Mouse (Mus musculus): ENCODE measurements around the gene Rab5b. TPM values are rescaled to one million over a fixed set of nuclear protein-coding genes. Genes with fewer than 3 reads are reported as not detected.
"Not testable (repeated sequence)": the region's sequence is repeated elsewhere in the genome, so short reads cannot be mapped to it uniquely, and the experiment has no call there.

Rab5b gene
- polyA plus RNA-seq (2012; rRNA removed): 45.2 and 53.9 TPM in 2 replicates

DNA sequence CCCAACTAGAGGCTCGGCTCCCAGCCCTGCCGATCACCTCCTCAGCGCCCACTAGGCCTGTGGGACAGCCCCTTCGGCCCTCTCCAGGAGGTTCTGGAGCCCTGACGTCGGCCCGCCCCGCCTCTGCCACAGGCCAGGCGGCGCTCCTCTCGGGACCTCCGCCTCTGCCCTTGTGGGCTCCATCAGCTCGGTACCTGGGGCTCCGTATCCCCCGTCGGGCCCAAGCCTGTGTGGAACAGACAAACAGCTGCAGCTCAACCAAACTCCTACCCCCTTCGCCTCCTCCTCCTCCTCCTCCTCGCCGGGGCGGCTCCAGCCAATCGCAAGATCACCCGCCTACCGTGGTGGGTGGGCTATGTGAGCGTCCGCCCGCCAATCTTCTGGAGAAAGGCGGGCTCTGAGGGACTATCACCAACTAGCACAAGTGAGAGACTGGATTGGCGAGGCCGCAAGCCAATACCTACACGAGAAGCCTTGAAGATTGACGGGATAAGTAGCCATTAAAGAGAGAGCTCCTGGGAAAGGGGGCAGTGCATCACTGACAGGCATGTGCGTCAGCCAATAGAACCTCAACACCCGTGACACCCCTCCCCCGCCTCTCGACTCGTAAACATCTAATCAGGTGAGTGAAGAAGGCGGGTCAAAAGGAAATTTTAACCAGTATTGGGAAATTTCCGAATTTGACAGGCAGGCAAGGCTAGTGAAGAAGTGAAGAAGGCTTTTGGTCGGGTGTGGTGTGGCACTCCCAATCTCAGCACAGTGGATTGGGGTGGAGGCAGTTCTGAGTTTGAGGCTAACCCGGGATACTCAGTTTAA, at the start of gene Rab5b:
Rab5b (minus strand) TSS at position 273 of the 816 bp plus-strand sequence.
- DNase-seq (ENCODE audit: low read depth, low spot score): peak; percentile 95
- WGBS: under 1% methylated on average over 40 of the region's 40 CpGs

DNA sequence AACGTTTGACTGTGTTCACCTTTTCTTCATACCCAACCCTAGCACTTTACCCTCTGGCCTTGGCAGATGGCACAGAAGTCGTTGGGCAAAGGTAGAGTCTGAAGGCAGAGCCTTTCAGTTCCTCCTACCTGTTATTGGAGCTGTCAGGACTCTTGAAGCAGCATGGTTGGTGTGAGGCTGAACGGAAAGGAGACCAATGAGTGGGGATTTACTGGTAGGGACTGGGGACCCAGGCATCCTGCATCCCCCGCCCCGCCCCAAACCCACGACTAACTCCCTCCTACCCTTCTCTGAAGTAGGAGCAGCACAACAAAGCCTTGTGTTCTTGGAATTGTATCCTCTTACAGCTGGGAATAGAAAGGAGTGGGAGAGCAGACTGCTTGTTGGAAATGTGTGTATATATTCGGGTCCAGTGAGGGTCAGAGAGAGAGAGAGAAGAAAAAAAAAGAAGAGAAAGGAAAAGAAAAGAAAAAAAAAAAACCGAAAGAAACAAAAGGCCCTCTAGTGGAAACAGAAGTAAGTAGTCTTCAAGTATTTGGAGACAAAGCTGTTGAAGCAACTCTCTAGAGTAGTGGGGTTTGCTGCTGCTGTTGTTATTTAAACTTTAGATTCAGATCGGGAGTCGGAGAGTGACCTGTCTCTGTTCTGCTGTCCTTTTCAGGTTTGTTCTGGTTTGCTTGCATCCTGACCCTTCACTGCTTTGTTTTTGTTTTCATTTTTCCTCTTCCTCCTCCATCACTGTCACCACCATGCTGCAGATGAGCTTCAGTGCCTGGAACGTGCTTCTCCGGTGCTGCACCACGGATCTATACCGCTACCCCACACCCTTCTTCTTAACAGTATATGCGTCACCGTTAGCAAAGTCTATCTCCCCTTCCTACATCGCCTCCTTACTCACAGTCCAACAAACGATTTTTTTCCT, 48.9 kb upstream of the Rab5b start, which contains the start of gene Dgka:
Dgka (minus strand) TSS at position 176 of the 922 bp plus-strand sequence.
- peak; percentile 58 for DNase-seq (ENCODE audit: low read depth, low spot score)
- 9% methylated on average over 18 of the region's 18 CpGs for WGBS

DNA sequence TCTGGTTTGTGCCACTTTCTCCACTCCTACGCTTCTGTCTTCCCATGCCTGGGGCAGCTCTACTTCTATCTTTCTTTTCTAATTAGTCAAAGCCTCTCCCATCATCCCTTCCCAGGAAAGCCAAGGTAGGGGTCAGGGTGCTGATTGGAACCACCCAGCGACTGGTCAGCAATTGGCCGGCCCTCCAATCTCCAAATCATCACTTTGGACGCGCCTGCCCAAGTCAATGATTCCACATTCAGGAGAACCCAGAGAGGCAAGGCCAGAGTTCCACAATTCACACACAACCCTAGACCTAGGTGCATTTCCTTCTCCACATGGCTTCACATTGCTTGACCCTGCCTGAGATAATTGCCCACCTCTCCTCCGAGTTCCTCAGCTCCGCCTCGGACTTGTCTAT, 48.1 kb upstream of the Rab5b start:
- DNase-seq (ENCODE audit: low read depth, low spot score): peak; percentile 35
- WGBS: 11% methylated on average over 8 of the region's 8 CpGs

DNA sequence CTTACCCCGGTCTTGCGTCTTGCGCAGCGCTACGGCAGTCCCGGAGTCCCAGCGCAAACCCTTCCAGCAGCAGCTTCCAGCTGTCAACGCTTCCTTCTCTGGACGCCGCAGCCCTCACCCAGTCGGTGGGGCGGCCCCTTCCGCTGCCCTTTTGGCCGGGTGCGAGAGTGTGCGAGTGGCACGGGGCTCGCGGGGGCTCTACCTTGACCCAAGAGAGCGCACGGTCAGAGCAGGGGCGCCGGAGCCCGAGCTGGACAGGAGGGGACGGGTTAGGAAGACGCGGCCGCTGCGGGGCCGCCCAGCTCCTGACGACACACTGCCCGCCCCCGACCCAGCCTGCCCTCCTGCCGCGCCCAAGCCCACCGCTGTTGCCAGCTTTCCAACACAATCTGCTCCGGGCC, 47.7 kb upstream of the Rab5b start:
- no peak for DNase-seq (ENCODE audit: low read depth, low spot score)
- under 1% methylated on average over 37 of the region's 37 CpGs for WGBS

DNA sequence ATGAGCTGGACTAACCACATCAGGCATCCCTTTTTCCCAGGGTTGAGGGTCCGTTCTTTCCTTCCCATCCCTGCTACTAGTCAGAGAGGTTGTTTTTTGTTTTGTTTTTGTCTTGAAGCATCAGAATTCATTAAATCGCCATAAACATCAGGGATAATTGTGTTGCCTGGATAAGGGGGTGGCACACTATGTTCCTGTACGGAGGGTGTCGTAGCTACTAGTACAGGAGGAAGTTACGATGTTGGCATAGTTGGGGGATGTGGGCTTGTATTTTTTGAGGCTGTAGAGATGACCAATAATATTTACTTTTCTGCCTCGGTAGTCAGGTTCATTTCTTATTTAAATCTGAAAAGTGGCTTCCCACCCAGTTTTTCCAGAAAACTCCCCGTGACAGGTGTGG, 47.2 kb upstream of the Rab5b start:
- no peak for DNase-seq (ENCODE audit: low read depth, low spot score)
- 1% methylated on average over 7 of the region's 7 CpGs for WGBS

DNA sequence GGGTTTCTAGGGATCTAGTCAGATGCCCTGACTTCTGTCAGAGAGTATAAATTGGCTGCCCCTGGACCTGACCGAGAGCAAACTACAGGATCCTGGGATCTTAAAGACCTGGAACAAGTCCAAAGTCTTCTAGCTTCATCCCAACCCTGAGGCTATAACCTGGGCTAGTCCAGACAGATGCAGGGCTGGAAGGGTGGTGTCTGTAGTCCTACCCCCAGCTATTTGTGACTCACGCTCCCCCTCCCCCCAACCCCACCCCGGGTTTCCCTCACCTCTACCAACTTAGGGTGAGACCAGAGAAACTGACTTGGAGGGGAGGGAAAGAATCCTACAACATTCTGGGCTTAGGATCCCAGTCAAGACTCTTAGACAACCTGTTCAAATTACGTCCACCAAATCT, 46.6 kb upstream of the Rab5b start:
- 10% methylated on average over 4 of the region's 4 CpGs for WGBS
- peak; percentile 58 for DNase-seq (ENCODE audit: low read depth, low spot score)

DNA sequence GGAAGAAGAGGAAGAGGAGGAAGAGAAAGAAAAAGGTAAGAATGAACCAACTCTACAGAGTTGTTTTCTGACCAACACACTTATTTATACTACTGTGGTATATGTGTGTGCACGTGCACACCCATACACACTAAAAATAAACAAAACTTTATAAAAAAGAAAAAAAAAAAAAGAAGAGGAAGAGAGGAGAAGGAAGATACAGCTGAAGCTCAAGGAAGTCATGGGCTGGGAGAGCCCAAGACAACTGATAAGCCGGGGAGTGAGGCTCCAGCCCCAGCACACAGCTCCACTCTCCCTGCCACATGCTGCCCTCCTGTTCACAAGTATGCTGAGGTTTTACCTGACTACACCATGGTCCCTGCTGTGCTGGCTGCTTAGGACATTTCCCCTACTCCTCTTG, 44.2 kb upstream of the Rab5b start:
- WGBS: 36% methylated on average over 2 of the region's 2 CpGs
- DNase-seq (ENCODE audit: low read depth, low spot score): no peak

DNA sequence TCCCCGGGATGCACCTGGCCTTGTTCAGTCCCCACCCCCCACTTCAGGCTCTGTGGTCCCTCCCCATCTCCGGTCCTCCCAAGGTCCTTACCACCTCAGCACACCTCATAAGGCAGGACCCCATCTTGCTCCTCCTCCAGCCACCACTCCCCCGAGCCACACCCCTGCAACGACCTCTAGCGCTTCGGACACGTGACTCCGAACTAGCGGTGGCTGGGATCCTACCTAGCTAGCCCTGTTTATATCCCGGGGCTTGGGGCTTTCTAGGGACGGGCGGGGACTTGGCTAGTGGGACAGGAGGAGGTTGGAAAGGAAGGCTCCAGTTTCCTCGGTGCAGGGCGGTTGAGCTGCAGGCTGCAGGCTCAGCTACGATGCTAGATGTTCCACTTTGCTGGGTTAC, 41.4 kb upstream of the Rab5b start:
- WGBS: 16% methylated on average over 15 of the region's 15 CpGs
- no peak for DNase-seq (ENCODE audit: low read depth, low spot score)

DNA sequence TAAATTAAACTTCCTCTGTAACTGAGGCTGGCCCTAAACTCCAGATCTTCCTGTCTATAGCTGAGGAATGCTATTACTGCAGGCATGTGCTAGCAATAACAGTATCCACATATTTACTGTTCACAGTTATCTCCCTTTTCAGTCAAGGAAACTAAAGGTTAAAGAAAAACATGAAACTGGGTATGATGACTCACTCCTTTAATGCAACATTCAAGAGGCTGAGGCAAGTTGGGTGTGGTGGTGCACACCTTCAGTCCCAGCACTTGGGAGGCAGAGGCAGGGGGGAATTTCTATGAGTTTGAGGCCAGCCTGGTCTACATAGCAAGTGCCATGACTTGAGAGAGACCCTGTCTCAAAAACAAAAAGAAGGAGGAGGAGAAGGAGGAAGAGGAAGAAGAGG, 35.9 kb upstream of the Rab5b start:
- no peak for DNase-seq (ENCODE audit: low read depth, low spot score)

DNA sequence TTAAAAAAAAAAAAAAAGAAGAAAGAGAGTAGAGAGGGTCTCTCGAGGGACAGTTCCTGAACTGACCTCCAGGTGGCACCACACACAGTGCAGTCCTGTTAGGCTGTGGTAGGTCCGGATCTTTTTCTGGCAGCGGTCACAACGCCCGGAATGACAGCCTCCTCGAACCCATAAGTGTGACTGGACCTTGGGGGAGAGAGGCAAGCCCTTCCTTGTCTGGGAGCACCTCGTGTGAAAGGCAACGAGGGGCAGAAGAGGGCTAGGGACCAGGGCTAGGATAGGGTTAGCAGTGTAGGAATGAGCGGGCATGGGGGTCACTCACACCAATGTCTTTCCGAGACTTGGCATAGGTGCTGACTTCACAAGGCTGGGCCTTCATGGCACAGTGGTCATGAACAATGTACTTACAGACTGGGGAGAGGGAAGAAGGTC, 35.0 kb upstream of the Rab5b start:
- DNase-seq (ENCODE audit: low read depth, low spot score): no peak
- WGBS: 27% methylated on average over 10 of the region's 10 CpGs

DNA sequence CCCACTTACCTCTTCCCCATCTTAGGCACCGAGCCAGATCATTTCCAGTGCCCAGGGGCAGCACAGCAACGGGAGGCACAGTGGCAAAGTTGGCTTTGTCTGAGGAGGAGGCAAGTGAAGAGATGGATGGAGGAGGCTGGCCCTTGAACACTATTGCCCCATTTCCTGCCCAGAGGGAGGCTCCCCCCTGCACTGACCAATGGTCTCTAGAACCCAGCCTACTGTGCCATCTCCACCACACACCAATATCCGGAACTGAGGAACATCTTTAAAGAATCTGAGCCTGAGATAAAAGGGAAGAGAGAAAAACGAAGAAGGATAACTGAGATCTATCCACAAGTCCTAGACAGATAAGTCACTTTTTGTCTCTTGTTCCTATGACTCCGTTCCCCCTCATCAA, 32.0 kb upstream of the Rab5b start:
- WGBS: 92% methylated on average over 5 of the region's 5 CpGs
- DNase-seq (ENCODE audit: low read depth, low spot score): no peak

DNA sequence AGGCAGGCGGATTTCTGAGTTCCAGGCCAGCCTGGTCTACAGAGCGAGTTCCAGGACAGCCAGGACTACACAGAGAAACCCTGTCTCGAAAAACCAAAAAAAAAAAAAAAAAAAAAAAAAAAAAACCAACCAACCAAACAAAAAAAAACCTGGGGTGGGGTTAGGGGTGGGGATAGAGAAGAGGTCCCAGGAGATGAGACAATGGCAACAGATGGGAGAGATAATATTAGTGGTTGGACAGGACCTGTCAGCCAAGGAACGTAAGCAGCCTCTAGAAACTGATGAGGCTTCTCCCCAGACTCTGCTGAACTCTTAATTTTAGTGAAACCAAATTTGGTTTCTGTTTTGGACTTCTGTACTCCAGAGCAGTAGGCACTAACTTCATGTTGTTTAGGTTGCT, 29.4 kb upstream of the Rab5b start:
- DNase-seq (ENCODE audit: low read depth, low spot score): not testable (repeated sequence)

DNA sequence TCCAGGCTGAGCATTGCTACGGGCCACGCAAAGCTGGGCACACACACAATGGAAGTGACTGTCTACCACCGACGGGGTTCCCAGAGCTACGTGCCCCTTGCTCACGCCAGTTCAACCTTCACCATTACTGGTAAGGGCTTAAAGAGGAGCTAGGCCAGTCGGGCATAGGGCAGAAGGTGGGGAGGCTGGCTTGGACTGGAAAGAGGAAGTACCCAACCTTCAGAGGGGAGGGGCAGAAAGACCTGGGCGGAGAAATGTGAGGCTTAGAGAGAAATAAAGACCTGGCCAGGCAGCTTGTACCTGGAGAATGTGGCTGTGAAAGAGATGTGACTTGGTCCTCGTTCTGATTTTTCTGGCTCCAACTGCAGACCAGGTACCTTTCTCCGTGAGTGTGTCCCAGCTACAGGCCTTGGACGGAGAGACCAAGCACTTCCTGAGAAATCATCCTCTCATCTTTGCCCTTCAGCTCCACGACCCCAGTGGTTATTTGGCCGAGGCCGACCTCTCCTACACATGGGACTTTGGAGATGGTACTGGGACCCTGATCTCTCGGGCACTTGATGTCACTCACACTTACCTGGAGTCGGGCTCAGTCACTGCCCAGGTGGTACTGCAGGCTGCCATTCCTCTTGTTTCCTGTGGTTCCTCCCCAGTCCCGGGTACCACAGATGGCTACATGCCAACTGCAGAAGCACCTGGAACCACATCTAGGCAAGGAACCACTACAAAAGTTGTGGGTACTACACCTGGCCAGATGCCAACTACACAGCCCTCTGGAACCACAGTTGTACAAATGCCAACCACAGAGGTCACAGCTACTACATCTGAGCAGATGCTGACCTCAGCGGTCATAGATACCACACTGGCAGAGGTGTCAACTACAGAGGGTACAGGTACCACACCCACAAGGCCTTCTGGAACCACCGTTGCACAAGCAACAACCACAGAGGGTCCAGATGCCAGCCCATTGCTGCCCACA, 19.8 kb upstream of the Rab5b start:
- no peak for DNase-seq (ENCODE audit: low read depth, low spot score)
- 70% methylated on average over 19 of the region's 19 CpGs for whole genome bisulfite sequencing

More for the DNA sequence above, 29.4 kb upstream of the Rab5b start:
- 82% methylated on average over 4 of the region's 4 CpGs for WGBS

DNA sequence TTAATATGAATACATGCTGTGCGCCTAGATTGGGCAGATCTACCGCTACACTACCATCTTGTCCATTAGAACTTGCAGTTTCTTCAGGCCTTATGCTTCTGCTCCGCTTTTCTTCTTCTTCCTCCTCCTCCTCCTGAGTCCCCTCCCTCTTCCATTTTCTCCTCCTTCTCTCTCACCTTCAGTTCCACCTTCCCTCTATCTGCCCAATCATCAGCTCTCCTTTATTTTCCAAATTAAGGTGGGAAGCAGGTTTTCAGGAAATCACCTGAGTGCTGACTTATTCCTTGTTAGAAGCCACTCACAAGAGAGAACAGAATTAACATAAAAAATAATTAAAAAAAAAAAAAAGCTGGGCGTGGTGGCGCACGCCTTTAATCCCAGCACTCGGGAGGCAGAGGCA, 15.3 kb upstream of the Rab5b start:
- DNase-seq (ENCODE audit: low read depth, low spot score): not testable (repeated sequence)
- 95% methylated on average over 7 of the region's 7 CpGs for WGBS

DNA sequence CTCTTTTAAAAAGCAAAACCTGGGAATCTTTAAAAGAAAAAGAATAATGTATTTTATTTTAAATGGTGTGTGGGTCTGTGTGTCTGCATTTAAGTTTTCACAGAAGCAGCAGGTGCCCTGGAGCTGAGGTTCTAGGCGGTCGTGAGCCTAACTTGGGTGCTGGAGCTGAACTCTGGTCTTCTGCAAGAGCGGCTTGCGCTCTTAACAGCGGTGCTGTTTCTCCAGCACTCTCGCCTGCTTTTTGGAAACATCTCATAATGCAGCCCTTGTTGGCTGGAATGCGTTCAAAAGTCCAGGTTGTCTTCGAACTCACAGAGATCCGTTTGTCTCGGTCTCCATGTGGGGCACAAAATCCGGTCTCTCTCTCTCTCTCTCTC, 9.2 kb upstream of the Rab5b start:
- 9% methylated on average over 11 of the region's 11 CpGs for WGBS

DNA sequence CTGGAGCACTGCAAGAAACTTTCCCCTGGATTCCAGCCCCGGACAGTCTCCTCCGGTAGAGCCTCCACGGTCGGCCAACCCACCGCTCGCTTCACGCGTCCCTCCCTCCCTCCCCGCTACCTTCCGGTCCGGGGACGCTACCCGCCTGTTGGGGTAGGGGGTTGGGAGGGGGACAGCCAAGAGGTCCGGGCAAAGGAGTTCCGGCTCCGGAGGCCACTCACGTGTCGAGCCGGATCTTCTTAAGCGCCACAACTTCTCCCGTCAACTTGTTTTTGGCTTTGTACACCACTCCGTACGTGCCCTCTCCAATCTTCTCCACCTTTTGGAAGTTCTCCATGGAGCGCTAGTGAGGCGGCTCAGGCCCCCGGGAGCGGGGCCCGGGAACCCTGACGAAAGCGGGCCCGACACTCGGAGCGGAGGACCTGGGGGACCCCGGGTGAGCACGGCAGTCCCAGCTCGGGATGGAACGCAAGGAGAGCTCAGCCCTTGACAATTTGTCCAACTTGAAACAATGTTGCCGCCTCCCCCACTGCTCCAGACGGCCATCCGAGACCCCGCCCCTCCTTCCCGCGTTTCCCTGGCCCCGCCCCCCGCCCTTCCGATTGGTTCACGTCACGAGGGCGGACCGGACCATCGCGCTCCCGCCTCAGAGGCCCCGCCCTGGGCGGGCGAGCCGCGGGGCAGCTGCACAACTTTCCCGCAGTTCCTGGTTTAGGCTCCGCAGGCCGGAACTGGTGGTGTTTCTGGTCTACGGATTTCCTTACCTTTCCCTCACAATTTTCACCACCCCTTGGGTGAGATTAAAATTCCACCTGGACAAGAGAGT, 8.6 kb upstream of the Rab5b start, which contains the start of gene Cdk2:
Cdk2 (minus strand) TSS at position 541 of the 826 bp plus-strand sequence.
- WGBS: under 1% methylated on average over 60 of the region's 62 CpGs
- DNase-seq (ENCODE audit: low read depth, low spot score): peak; percentile 64

More for the DNA sequence above, 9.2 kb upstream of the Rab5b start:
- no peak for DNase-seq (ENCODE audit: low read depth, low spot score)

DNA sequence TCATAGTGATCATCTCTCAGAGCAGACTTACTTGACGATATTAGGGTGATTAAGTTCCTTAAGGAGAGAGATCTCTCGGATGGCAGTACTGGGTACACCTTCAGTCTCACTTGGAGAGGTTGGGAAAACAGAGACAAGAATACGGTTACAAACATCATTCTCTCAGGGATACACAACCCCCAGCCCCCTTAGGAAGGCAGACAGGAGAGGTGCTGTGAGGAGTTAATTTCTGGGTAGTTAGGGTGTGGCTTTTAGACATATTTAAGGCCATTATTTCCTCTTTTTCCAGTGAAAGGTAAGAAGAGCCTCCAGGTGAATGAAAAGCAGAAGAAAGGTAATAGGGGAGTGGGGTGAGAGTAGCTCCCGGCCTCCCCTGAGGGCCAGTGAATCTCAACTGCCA, 7.8 kb upstream of the Rab5b start, which contains the start of gene Pmel:
Pmel (plus strand) TSS at position 301 of the 400 bp plus-strand sequence.
- WGBS: 19% methylated on average over 4 of the region's 4 CpGs
- no peak for DNase-seq (ENCODE audit: low read depth, low spot score)

DNA sequence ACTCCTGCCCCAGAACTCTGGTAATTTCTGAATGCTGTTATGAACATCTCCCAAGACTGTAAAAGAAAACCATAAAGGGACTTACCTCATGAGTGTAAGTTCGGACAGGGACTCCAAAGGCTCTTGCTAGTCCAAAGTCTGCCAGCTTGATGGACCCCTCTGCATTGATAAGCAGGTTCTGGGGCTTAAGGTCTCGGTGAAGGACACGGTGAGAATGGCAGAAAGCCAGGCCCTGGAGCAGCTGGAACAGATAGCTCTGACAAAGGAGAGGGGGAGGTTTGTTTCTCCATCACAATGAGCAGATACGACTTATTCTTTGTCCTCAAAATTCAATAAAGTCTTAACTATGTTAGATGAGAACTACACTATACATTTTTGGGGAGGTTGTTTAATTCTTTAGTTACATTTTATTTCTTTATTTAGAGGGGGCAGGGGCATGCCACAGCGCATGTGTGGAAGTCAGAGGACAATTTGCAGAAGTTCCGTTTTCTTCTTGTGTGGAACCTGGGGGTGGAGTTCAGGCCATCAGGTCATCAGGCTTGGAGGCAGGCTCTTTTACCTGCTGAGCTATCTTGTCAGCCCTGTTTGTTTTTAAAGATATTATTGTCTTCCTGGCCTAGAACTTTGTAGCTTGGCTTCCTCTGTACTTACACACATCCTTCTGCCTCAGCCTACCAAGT, 6.4 kb upstream of the Rab5b start:
- 57% methylated on average over 6 of the region's 6 CpGs for WGBS
- DNase-seq (ENCODE audit: low read depth, low spot score): no peak

All from large intestine, adult 2 months (tissue).